Mouse (Mus musculus): ENCODE measurements around the gene Hdac9.

DNA sequence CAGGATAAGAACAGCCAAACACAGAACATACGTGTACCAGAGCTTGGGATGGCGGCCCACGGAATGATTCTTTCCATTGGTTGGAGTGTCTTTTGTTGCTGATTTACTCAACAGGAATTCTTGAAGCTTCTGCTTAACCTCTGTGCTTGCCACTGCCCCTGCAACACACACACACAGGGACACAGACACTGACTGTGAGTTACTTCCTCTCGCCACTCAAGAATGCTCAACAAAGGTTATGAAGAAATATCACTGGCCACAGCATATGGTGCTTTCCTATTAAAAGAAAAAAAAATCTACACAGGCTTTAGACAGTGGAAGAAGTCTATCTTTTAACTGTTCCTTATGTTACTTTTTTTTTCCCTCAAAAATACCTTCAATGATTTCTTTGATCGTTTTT lies 485.1 kb downstream of the Hdac9 start:
- TF ChIP-seq POLR2A (IDR thresholded peaks at IDR 0.05; ENCODE audit: low read depth, low read length) (no peak), CTCF (IDR thresholded peaks at IDR 0.05; ENCODE audit: borderline replicate concordance, insufficient read depth, low read length) (no peak)
